Mouse (Mus musculus) MEL (cell line): ENCODE data around the gene Cetn3.

Experiments
- CTCF ChIP-seq, 3 experiments: IDR thresholded peaks in 2 of 3; conservative IDR thresholded peaks in 1 of 3; 2 replicates each; pipeline ENCODE4 v1.5.1; 2011 to 2012; ENCODE audit warnings: low read length in 3 of 3, low read depth in 2 of 3, mild to moderate bottlenecking in 2 of 3, improper control_type of control experiment in 1 of 3, inconsistent platforms in 1 of 3, mixed read lengths in 1 of 3, moderate library complexity in 1 of 3; ENCODE audit not compliant: control insufficient read depth in 1 of 3, insufficient read depth in 1 of 3, poor library complexity in 1 of 3, severe bottlenecking in 1 of 3
- EP300 ChIP-seq, 2 experiments: IDR thresholded peaks; 2 replicates each; pipeline ENCODE4 v1.6.1; 2011; ENCODE audit warnings: improper control_type of control experiment in 2 of 2, low read length in 2 of 2, low read depth in 1 of 2, mild to moderate bottlenecking in 1 of 2
- POLR2A ChIP-seq, 2 experiments: IDR thresholded peaks; 2 replicates each; pipeline ENCODE4 v1.6.1; 2011 to 2012; ENCODE audit warnings: low read length in 2 of 2, mild to moderate bottlenecking in 2 of 2, control low read depth in 1 of 2, improper control_type of control experiment in 1 of 2, low read depth in 1 of 2, moderate library complexity in 1 of 2; ENCODE audit not compliant: control insufficient read depth in 1 of 2, insufficient read depth in 1 of 2, poor library complexity in 1 of 2
- POLR2AphosphoS2 ChIP-seq: IDR thresholded peaks from 2 replicates; pipeline ENCODE4 v1.6.1; 2011; ENCODE audit warnings: low read length, improper control_type of control experiment
- SIN3A ChIP-seq: IDR thresholded peaks from 2 replicates; pipeline ENCODE4 v1.6.1; 2012; ENCODE audit warnings: low read length, improper control_type of control experiment, inconsistent platforms
- TAL1 ChIP-seq: IDR thresholded peaks from 2 replicates; pipeline ENCODE4 v1.6.1; 2012; ENCODE audit warnings: mild to moderate bottlenecking, inconsistent platforms, low read length, moderate library complexity, mixed read lengths
- ZC3H11A ChIP-seq: IDR thresholded peaks from 2 replicates; pipeline ENCODE4 v1.6.1; 2012; ENCODE audit warnings: low read depth, mild to moderate bottlenecking, inconsistent platforms, low read length, improper control_type of control experiment

DNA sequence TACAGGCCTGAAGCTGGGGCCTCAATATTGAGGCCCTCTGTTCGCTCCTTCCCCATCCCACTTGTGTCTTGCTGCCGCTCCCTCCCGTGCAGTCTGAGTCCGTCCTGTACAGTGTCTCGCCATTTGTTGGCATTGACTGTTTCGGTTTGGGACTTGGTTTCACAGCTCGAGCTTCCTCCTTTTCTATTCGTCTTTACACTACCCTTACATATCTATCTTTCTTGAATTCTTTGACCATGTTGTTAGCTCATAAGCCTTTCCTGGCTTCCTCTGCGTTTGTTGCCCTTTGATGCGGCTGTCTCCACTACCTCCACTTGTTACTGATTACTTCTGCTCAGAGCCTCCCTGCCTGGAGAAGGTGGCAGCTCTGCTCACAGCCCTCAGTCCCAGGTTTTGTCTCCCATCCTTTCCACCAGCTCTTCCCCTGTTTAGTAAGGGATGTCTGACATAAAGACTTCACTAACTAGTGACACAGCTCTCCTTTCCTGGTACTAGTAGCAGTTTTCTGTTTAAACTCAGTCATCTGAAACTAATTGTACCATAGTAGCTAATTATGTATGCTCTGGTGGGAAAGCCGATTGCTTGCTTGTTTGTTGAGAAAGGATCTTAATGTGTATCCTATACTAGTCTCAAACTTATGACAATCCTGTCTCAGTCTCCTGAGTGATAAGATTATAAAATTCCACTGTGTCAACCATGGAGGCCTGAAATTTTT, 3.0 kb downstream of the Cetn3 start:
- no peak for TF ChIP-seq EP300 (IDR thresholded peaks at IDR 0.05; ENCODE audit: low read depth in 1 of 2, low read length in 2 of 2)
- no peak for TF ChIP-seq POLR2A (IDR thresholded peaks at IDR 0.05; ENCODE audit: control insufficient read depth in 1 of 2, insufficient read depth in 1 of 2, low read depth in 1 of 2, low read length in 2 of 2, poor library complexity in 1 of 2)
- no peak for TF ChIP-seq TAL1
- no peak for TF ChIP-seq CTCF (IDR thresholded peaks at IDR 0.05 in 2 of 3, conservative IDR thresholded peaks at IDR 0.05 in 1 of 3; ENCODE audit: control insufficient read depth in 1 of 3, insufficient read depth in 1 of 3, low read depth in 2 of 3, low read length in 3 of 3, poor library complexity in 1 of 3, severe bottlenecking in 1 of 3)
- no peak for TF ChIP-seq POLR2AphosphoS2
- no peak for TF ChIP-seq ZC3H11A
- TF ChIP-seq SIN3A, result no peak
